Mouse (Mus musculus) B cell, adult 67 days (primary cell): Measurements from ENCODE around the gene Gltpd2. TPM values are rescaled to one million over a fixed set of nuclear protein-coding genes. Genes with fewer than 3 reads are reported as not detected.

Experiments used
- total RNA-seq, 2 experiments: library from RNA; stranded (reverse); gene quantifications; 4 replicates each; pipeline ENCODE4 v1.2.4; 2023

The Gltpd2 gene
- total RNA-seq: not detected

DNA sequence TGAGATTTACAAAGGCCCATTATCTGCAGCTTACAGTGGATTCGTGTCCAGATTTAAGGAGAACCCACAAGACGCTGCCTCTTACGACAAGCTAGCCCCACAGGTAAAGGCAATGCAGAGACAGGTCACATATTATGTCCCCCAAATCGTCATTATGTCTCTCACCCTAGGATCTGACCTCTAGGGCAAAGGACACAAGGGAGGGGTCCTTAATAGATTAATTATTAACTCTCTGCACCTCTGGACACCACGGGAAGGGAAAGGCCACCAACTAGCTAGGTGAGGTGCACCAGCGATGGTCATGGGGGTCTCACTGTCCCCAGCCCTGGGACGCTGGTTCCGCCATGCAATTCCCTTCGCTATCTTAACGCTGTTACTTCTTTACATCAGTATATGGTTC lies at the start of gene Gltpd2:
Gene Gltpd2, plus strand, starts transcription at position 274 of the 400 bp plus-strand sequence.

GRCm38 (mm10) chr11:70504970-70505369 lies 14.0 kb upstream of the Gltpd2 start, which contains the start of gene Tm4sf5:
Tm4sf5 (plus strand) TSS chr11:70505244.

DNA sequence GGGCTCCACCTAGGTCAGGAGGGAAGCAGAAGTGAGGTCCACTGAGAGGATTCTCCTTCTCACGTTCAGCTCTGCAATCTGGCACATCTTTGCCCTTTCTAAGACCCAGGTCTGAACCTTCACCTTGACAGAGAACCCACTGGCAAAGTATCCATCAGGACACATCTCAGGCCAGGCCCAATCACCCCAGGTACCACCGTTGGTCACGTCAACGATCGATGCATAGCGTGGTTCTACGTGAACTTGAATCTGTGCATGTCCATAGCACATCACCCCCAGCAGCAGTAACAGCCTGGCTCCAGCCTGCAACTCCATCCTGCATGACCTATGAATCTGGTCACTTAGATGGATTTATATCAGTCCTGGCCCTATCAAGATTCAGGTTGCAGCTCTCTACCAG lies 4.7 kb upstream of the Gltpd2 start, which contains the start of gene Vmo1:
Gene Vmo1, minus strand, starts transcription at position 329 of the 400 bp plus-strand sequence.

GRCm38 (mm10) chr11:70525184-70525678 lies 6.2 kb downstream of the Gltpd2 start, which contains the start of gene Psmb6:
Psmb6 (plus strand) TSS chr11:70525367.

DNA sequence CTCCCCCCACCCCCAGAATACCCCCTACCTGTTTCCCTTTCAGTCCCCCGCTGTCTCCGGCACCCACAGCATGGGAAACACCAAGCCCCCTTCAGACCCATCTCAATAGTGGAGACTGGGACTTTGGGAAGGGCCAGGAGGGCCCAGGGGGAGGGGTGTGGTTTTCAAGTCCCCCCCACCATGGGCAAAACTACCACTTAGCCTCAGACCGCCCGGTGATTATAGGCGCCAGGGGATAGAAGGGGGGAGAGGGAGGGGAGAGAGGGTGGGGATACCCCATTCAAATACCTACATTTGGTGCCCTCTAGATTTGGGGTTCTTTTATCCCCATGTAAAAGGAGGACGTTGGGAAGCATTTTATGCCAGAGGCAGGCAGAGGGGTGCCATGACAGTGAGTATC lies 13.8 kb downstream of the Gltpd2 start, which contains the start of gene Gm40193:
Gene Gm40193, minus strand, starts transcription at position 101 of the 400 bp plus-strand sequence.

DNA sequence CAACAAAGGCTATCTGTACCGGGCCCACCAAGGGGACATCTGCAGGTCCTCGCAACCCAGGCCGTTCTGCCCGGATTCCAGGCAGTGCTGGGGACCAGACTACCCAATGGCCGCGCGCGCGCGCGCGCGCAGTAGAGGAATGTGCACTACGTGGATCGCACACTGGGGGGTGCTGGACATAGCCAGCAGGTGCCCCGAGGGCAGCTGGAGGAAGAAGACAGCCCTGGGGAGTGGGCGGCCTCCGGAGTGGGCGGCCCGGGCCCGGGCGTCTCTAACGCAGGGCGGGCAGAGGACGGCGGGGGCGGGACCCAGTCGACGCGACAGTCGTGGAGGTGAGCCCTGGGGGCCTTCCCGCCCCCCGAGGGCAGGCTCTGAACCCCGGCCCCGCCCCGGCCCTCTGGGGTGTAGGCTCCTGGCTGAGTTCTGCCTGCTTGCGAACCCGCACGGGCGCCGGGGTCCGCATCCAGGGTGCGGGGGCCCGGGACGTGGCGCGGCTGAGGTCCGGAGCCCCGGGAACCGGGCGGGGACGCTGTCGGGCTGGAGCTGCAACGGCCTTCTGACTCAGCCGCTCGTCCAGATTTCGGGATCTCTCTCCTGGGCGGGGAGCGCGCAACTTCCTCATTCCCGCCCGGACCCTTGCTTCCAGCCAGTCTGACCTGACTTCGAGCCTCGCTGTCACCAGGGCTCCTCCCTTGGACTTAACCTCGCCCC lies 21.0 kb downstream of the Gltpd2 start, which contains the start of gene Pld2:
Gene Pld2, plus strand, starts transcription at position 188 of the 711 bp plus-strand sequence.

DNA sequence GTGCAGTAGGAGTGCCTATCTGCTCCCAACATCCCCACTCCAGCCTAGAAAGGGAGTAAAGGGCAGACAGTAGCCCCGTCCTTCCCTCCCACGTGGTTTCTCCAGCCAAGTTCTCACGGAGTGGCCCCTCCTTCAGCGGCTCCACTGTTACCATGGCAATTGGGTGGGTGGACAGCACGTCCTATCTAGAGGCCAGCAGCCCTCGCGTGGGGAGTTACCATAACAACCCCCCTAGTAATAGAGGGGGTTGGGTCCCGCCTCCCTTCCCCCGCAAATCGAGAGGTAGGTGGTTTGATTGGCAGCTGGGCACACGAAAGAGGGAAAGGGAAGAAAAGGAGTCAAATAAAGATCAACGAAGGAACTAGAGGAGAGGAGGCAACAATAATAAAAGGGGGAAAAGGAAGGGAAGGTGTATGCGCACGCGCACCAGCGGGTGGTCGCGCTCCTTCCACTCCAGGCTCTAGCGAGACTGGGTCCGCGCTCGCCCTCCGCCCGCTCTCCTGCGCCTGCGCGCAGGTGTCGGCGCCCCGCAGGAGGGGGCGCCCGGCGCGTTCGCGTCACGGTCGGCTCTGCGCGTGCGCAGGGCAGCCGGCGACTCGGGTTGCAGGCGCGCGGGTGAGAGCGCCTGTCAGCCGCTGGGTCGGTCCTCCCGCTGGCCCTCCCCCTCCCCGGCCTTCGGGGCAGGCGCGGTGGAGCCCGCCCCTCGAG lies 43.4 kb downstream of the Gltpd2 start, which contains the start of gene Mink1:
Gene Mink1, plus strand, starts transcription at position 595 of the 708 bp plus-strand sequence.

Other genes with a start within 250 kb of the Gltpd2 start
- not detected for gene Alox12e, start 196.6 kb upstream of the Gltpd2 start, total RNA-seq
- gene Alox15, start 167.2 kb upstream of the Gltpd2 start, total RNA-seq: not detected
- 10 to 100 TPM; 28.5 to 29.9 TPM for gene Pelp1, start 109.2 kb upstream of the Gltpd2 start, total RNA-seq
- 100 to 1,000 TPM; 112 to 124 TPM for gene Arrb2, start 86.6 kb upstream of the Gltpd2 start, total RNA-seq
- gene Med11, start 67.3 kb upstream of the Gltpd2 start, total RNA-seq: 10 to 100 TPM; 43.4 to 49.3 TPM
- gene Zmynd15, start 59.8 kb upstream of the Gltpd2 start, total RNA-seq: under 1 TPM; 0.47 to 0.90 TPM
- gene Cxcl16, start 59.2 kb upstream of the Gltpd2 start, total RNA-seq: 1 to 10 TPM; 3.9 to 4.2 TPM
- not detected for gene Tm4sf5, start 14.0 kb upstream of the Gltpd2 start, total RNA-seq
- gene Vmo1, start 4.6 kb upstream of the Gltpd2 start, total RNA-seq: not detected
- gene Psmb6, start 6.2 kb downstream of the Gltpd2 start, total RNA-seq: 100 to 1,000 TPM; 121 to 134 TPM
- not detected for gene Gm40193, start 13.7 kb downstream of the Gltpd2 start, total RNA-seq
- gene Pld2, start 20.9 kb downstream of the Gltpd2 start, total RNA-seq: 1 to 10 TPM; 5.0 to 5.2 TPM
- gene Mink1, start 43.7 kb downstream of the Gltpd2 start, total RNA-seq: 10 to 100 TPM; 81.3 to 93.7 TPM
- not detected for gene 4930544D05Rik, start 96.7 kb downstream of the Gltpd2 start, total RNA-seq
- 1 to 10 TPM in 1 of 2 experiments, not detected in 1; 1.2 TPM for gene Chrne, start 100.0 kb downstream of the Gltpd2 start, total RNA-seq
- not detected for gene Gp1ba, start 119.9 kb downstream of the Gltpd2 start, total RNA-seq
- 100 to 1,000 TPM; 242 to 251 TPM for gene Rnf167, start 128.0 kb downstream of the Gltpd2 start, total RNA-seq
- gene Slc25a11, start 128.3 kb downstream of the Gltpd2 start, total RNA-seq: 10 to 100 TPM; 69.1 to 77.2 TPM
- gene Pfn1, start 135.4 kb downstream of the Gltpd2 start, total RNA-seq: 1,000 to 10,000 TPM; 1,404 to 1,507 TPM
- 10 to 100 TPM; 36.4 to 41.4 TPM for gene Eno3, start 138.0 kb downstream of the Gltpd2 start, total RNA-seq
- gene Spag7, start 150.2 kb downstream of the Gltpd2 start, total RNA-seq: 10 to 100 TPM; 50.3 to 51.9 TPM
- 10 to 100 TPM; 68.6 to 69.9 TPM for gene Camta2, start 168.9 kb downstream of the Gltpd2 start, total RNA-seq
- gene Inca1, start 181.0 kb downstream of the Gltpd2 start, total RNA-seq: 1 to 10 TPM; 2.0 to 2.2 TPM
- 10 to 100 TPM; 33.4 to 36.3 TPM for gene Kif1c, start 181.4 kb downstream of the Gltpd2 start, total RNA-seq
- gene Zfp3, start 245.0 kb downstream of the Gltpd2 start, total RNA-seq: 1 to 10 TPM; 1.8 to 5.4 TPM